Mouse (Mus musculus): ENCODE results near the gene Olfr1032. TPM values are rescaled to one million over a fixed set of nuclear protein-coding genes. Genes with fewer than 3 reads are reported as not detected.
A peak's percentile ranks its signal among the peaks of the same experiment; 100 is the strongest.
"Not testable (repeated sequence)": the region's sequence is repeated elsewhere in the genome, so short reads cannot be mapped to it uniquely, and the experiment has no call there.

Olfr1032 gene
- not detected in 2 replicates for polyA plus RNA-seq (2014; fragmentation: Nextera tagmentation; extraction: Ambion mirVana)

GRCm38 (mm10) chr2:86005240-86005639 is at the start of gene Olfr1032:
Gene Olfr1032 (plus strand): TSS chr2:86005540.
- no peak for ATAC-seq (ENCODE audit: low FRiP score)
- no peak within 1 kb of the TSS for H3K9ac ChIP-seq
- no peaks in the 10 kb centered on the region for H3K4me1 ChIP-seq (replicated peaks; ENCODE audit: control insufficient read depth, insufficient read depth, low read length)
- no peaks in the 10 kb centered on the region for H3K9me3 ChIP-seq (ENCODE audit: control insufficient read depth, low read length)
- H3K4me2 ChIP-seq (replicated peaks), result no peak within 1 kb of the TSS
- no peaks in the 10 kb centered on the region for H3K27me3 ChIP-seq (ENCODE audit: control insufficient read depth, insufficient read depth, low read length)
- DNase-seq (ENCODE audit: low spot score), result no peak
- no peaks in the 10 kb centered on the region for H3K36me3 ChIP-seq (replicated peaks; ENCODE audit: control insufficient read depth, insufficient read depth)
- no peak within 1 kb of the TSS for H3K4me3 ChIP-seq (replicated peaks; ENCODE audit: low read length)
- 92% methylated on average over 7 of the region's 7 CpGs for WGBS
- no peak within 1 kb of the TSS for H3K27ac ChIP-seq

GRCm38 (mm10) chr2:85973595-85973994 is 31.7 kb upstream of the Olfr1032 start, which contains the start of gene Olfr1029:
Gene Olfr1029 (plus strand): TSS chr2:85973895.
- H3K9ac ChIP-seq, result no peak within 1 kb of the TSS
- H3K4me3 ChIP-seq (replicated peaks; ENCODE audit: low read length), result no peak within 1 kb of the TSS
- H3K9me3 ChIP-seq (ENCODE audit: control insufficient read depth, low read length), result no peaks in the 10 kb centered on the region
- no peaks in the 10 kb centered on the region for H3K27me3 ChIP-seq (ENCODE audit: control insufficient read depth, insufficient read depth, low read length)
- H3K36me3 ChIP-seq (replicated peaks; ENCODE audit: control insufficient read depth, insufficient read depth), result no peaks in the 10 kb centered on the region
- DNase-seq (ENCODE audit: low spot score) (no peak), ATAC-seq (ENCODE audit: low FRiP score) (no peak)
- H3K4me1 ChIP-seq (replicated peaks; ENCODE audit: control insufficient read depth, insufficient read depth, low read length), result no peaks in the 10 kb centered on the region
- H3K27ac ChIP-seq, result no peak within 1 kb of the TSS
- 89% methylated on average over 2 of the region's 2 CpGs for WGBS
- H3K4me2 ChIP-seq (replicated peaks), result no peak within 1 kb of the TSS

DNA sequence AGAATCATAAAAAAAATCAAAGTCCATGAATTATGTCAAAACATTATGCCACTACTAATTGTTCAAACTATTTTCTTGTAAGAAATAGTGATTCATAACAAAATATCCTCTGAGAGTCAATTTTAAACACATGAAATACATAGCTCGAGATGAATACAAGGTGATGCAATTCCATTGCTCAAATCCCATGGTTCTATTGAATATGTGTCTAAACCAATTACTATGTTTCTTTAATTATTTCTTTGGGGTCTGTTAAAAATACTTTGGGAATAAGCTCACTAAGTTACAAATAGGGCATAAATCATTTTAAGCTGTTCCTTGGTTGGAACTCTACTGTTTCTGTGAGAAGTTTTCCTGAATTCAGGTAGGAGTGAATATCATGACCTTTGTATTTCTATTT is 26.4 kb upstream of the Olfr1032 start, which contains the start of gene Olfr1030:
Olfr1030 (plus strand) TSS at position 301 of the 400 bp plus-strand sequence.
- H3K27ac ChIP-seq, result no peak within 1 kb of the TSS
- no peak within 1 kb of the TSS for H3K4me3 ChIP-seq (replicated peaks; ENCODE audit: low read length)
- no peaks in the 10 kb centered on the region for H3K4me1 ChIP-seq (replicated peaks; ENCODE audit: control insufficient read depth, insufficient read depth, low read length)
- 89% methylated on average over 1 of the region's 1 CpGs for WGBS
- DNase-seq (ENCODE audit: low spot score) (no peak), ATAC-seq (ENCODE audit: low FRiP score) (no peak)
- H3K9ac ChIP-seq, result no peak within 1 kb of the TSS
- no peaks in the 10 kb centered on the region for H3K36me3 ChIP-seq (replicated peaks; ENCODE audit: control insufficient read depth, insufficient read depth)
- no peak within 1 kb of the TSS for H3K4me2 ChIP-seq (replicated peaks)
- no peaks in the 10 kb centered on the region for H3K27me3 ChIP-seq (ENCODE audit: control insufficient read depth, insufficient read depth, low read length)
- H3K9me3 ChIP-seq (ENCODE audit: control insufficient read depth, low read length), result no peaks in the 10 kb centered on the region

DNA sequence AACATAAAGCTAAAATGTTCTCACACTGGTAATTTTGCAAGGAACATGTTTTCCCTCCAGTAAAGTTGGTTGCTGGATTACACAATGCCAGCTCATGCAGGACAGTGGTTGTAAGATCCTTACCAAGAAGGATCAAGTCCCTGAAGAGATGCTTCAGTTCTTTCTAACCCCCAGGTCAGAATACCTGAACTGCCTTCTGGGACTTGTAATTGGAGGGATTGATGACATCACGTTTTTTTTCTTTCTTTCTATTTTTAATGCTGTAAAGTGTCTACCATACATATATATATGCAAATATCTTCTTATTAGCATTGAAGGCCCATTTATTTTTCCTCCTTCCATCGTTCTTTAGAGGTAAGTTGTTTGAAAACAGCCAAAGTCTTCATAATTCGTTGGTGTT is 15.3 kb upstream of the Olfr1032 start, which contains the start of gene Olfr1031:
Olfr1031 (plus strand) TSS at position 301 of the 400 bp plus-strand sequence.
- no peaks in the 10 kb centered on the region for H3K27me3 ChIP-seq (ENCODE audit: control insufficient read depth, insufficient read depth, low read length)
- H3K9ac ChIP-seq, result no peak within 1 kb of the TSS
- H3K9me3 ChIP-seq (ENCODE audit: control insufficient read depth, low read length), result no peaks in the 10 kb centered on the region
- no peak within 1 kb of the TSS for H3K27ac ChIP-seq
- DNase-seq (ENCODE audit: low spot score), result no peak
- no peak within 1 kb of the TSS for H3K4me3 ChIP-seq (replicated peaks; ENCODE audit: low read length)
- no peak for ATAC-seq (ENCODE audit: low FRiP score)
- no peaks in the 10 kb centered on the region for H3K36me3 ChIP-seq (replicated peaks; ENCODE audit: control insufficient read depth, insufficient read depth)
- H3K4me1 ChIP-seq (replicated peaks; ENCODE audit: control insufficient read depth, insufficient read depth, low read length), result no peaks in the 10 kb centered on the region
- 70% methylated on average over 3 of the region's 3 CpGs for WGBS
- no peak within 1 kb of the TSS for H3K4me2 ChIP-seq (replicated peaks)

DNA sequence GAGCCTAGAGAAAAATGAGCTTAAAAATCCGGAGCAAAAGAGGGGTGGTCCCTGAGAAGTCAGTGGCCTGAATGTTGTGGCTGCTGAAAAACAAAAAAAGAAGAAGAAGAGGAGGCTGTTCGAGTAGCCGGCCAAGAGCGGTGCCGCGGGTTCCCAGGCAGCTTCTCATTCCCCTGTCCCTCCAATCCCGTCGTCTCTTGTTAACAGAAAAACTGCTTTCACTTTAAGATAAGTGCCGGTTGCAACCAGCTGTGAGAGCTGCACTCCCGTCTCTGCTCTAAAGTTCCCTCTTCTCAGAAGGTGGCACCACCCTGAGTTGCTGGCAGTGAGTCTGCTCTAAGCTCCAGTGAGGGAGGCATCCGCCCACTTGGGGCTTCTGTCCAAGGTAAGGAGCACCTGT is 15.1 kb downstream of the Olfr1032 start, which contains the start of gene Olfr1033:
Olfr1033 (plus strand) TSS at position 228 of the 400 bp plus-strand sequence.
- WGBS, result 3% methylated on average over 11 of the region's 11 CpGs
- not testable (repeated sequence) for H3K9me3 ChIP-seq (ENCODE audit: control insufficient read depth, low read length); ATAC-seq (ENCODE audit: low FRiP score); H3K27ac ChIP-seq; H3K4me1 ChIP-seq (replicated peaks; ENCODE audit: control insufficient read depth, insufficient read depth, low read length); H3K36me3 ChIP-seq (replicated peaks; ENCODE audit: control insufficient read depth, insufficient read depth); H3K27me3 ChIP-seq (ENCODE audit: control insufficient read depth, insufficient read depth, low read length); H3K9ac ChIP-seq
- Histone ChIP-seq H3K4me2 (replicated peaks) (peak within 1 kb of the TSS; percentile 43), H3K4me3 (replicated peaks; ENCODE audit: low read length) (peak within 1 kb of the TSS; percentile 20)
- DNase-seq (ENCODE audit: low spot score), result peak; percentile 37

DNA sequence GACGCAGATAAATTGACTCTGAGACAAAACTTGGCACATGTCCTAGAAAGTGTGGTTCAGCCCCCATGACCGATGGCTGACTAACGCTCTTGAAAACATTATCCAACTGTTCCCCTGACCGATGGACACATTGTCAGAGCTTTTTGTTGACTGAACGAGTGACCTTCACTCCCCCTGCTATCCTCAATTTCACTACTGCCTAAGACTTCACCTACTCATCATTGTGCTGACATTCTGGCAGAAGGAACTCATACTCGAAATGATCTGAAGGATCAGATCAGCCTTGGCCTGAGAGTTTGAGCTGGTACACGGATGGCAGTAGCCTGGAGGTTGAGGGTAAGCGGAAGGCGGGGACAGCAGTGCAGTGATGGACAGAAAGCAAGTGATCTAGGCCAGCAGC is 16.2 kb downstream of the Olfr1032 start:
- DNase-seq (ENCODE audit: low spot score); H3K27ac ChIP-seq; H3K9ac ChIP-seq; H3K4me1 ChIP-seq (replicated peaks; ENCODE audit: control insufficient read depth, insufficient read depth, low read length); H3K27me3 ChIP-seq (ENCODE audit: control insufficient read depth, insufficient read depth, low read length); ATAC-seq (ENCODE audit: low FRiP score); H3K4me2 ChIP-seq (replicated peaks); H3K36me3 ChIP-seq (replicated peaks; ENCODE audit: control insufficient read depth, insufficient read depth); H3K4me3 ChIP-seq (replicated peaks; ENCODE audit: low read length); H3K9me3 ChIP-seq (ENCODE audit: control insufficient read depth, low read length): not testable (repeated sequence)
- 57% methylated on average over 3 of the region's 9 CpGs for WGBS

DNA sequence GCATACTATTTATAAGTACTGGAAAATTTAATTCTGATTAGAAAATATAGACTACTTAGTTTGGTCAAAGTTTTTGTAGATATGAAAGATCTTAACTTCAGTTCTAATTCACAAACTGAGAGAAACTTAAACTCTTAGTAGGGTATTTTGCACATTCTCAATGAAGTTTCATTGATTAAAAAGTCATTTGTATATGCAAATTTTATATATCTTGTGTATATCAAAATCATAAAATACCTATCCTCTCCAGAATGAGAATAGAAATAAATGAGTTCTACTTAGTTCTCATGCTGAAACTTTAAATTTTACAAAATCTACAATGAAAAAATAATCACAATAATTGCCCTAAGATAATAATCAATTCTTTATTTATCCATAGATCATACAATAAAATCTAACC is 40.2 kb downstream of the Olfr1032 start, which contains the start of gene Olfr1034:
Olfr1034 (plus strand) TSS at position 301 of the 400 bp plus-strand sequence.
- H3K4me3 ChIP-seq (replicated peaks; ENCODE audit: low read length), result no peak within 1 kb of the TSS
- H3K9ac ChIP-seq, result no peak within 1 kb of the TSS
- no peaks in the 10 kb centered on the region for H3K27me3 ChIP-seq (ENCODE audit: control insufficient read depth, insufficient read depth, low read length)
- H3K4me1 ChIP-seq (replicated peaks; ENCODE audit: control insufficient read depth, insufficient read depth, low read length), result no peaks in the 10 kb centered on the region
- H3K27ac ChIP-seq, result no peak within 1 kb of the TSS
- H3K9me3 ChIP-seq (ENCODE audit: control insufficient read depth, low read length), result no peaks in the 10 kb centered on the region
- H3K4me2 ChIP-seq (replicated peaks), result no peak within 1 kb of the TSS
- no peaks in the 10 kb centered on the region for H3K36me3 ChIP-seq (replicated peaks; ENCODE audit: control insufficient read depth, insufficient read depth)
- ATAC-seq (ENCODE audit: low FRiP score) (no peak), DNase-seq (ENCODE audit: low spot score) (no peak)

DNA sequence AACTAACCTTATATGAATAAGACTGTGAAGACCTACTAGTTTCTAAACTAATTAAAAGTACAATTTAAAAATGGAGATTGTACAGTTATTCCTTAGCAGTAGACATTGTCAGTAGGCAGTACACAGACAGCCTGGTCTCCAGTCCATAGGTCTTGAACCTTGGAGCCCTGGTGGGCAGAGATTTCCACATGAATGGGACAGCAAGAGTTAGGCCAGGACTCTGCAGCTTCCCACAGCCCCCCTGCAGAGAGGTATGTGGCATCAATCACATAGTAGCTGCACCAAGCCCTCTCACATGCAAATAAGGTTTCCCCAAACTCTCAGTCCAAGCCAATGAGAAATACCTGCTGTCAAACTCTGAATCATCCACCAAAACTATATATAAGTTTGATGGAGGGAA is 45.4 kb downstream of the Olfr1032 start:
- H3K9me3 ChIP-seq (ENCODE audit: control insufficient read depth, low read length); H3K4me3 ChIP-seq (replicated peaks; ENCODE audit: low read length); ATAC-seq (ENCODE audit: low FRiP score); H3K4me2 ChIP-seq (replicated peaks); H3K9ac ChIP-seq; H3K27ac ChIP-seq; H3K4me1 ChIP-seq (replicated peaks; ENCODE audit: control insufficient read depth, insufficient read depth, low read length); H3K36me3 ChIP-seq (replicated peaks; ENCODE audit: control insufficient read depth, insufficient read depth); H3K27me3 ChIP-seq (ENCODE audit: control insufficient read depth, insufficient read depth, low read length); DNase-seq (ENCODE audit: low spot score): not testable (repeated sequence)
